Mouse (Mus musculus): Measurements from ENCODE around the gene Plscr5. TPM values are rescaled to one million over a fixed set of nuclear protein-coding genes. Genes with fewer than 3 reads are reported as not detected.

Gene Plscr5
- polyA plus RNA-seq, 1 experiment from 2014 or later = not detected

GRCm38 (mm10) chr9:92199564-92199963 lies 6.8 kb downstream of the Plscr5 start:
- Histone ChIP-seq H3K4me2 (ENCODE audit: low read depth, low read length, severe bottlenecking) (no peak overlapping the region), H3K9ac (ENCODE audit: low read length) (no peak overlapping the region), H3K4me3 (ENCODE audit: low read depth, low read length) (no peak overlapping the region), H3K4me1 (replicated peaks; ENCODE audit: control insufficient read depth, insufficient read depth, low read length) (no peaks in the 10 kb centered on the region), H3K27me3 (ENCODE audit: control insufficient read depth, insufficient read depth, low read length) (no peaks in the 10 kb centered on the region), H3K9me3 (ENCODE audit: control insufficient read depth, low read length) (no peaks in the 10 kb centered on the region), H3K27ac (ENCODE audit: low read depth, low read length) (no peak overlapping the region), H3K36me3 (ENCODE audit: control insufficient read depth, insufficient read depth, low read length) (no peaks in the 10 kb centered on the region)
- 91% methylated on average over 5 of the region's 5 CpGs for WGBS
- DNase-seq (ENCODE audit: low spot score) (no peak), ATAC-seq (replicated peaks; ENCODE audit: low FRiP score) (no peak)

- no peaks in the 10 kb centered on the region for H3K4me1 ChIP-seq (replicated peaks; ENCODE audit: control insufficient read depth, insufficient read depth, low read length)
- no peak overlapping the region for H3K4me2 ChIP-seq (ENCODE audit: low read depth, low read length, severe bottlenecking)
- no peak for ATAC-seq (replicated peaks; ENCODE audit: low FRiP score)
- no peak overlapping the region for H3K9ac ChIP-seq (ENCODE audit: low read length)
- no peaks in the 10 kb centered on the region for H3K36me3 ChIP-seq (ENCODE audit: control insufficient read depth, insufficient read depth, low read length)
- H3K27me3 ChIP-seq (ENCODE audit: control insufficient read depth, insufficient read depth, low read length) = no peaks in the 10 kb centered on the region
- 63% methylated on average over 2 of the region's 2 CpGs for WGBS
- H3K4me3 ChIP-seq (ENCODE audit: low read depth, low read length) = no peak overlapping the region
- no peak overlapping the region for H3K27ac ChIP-seq (ENCODE audit: low read depth, low read length)
- H3K9me3 ChIP-seq (ENCODE audit: control insufficient read depth, low read length) = no peaks in the 10 kb centered on the region
- DNase-seq (ENCODE audit: low spot score) = no peak
These were observed 11.7 kb downstream of the Plscr5 start for GRCm38 (mm10) chr9:92204397-92204796.

GRCm38 (mm10) chr9:92207307-92207706 lies 14.6 kb downstream of the Plscr5 start:
- 59% methylated on average over 4 of the region's 4 CpGs for WGBS
- Histone ChIP-seq H3K4me3 (ENCODE audit: low read depth, low read length) (no peak overlapping the region), H3K9me3 (ENCODE audit: control insufficient read depth, low read length) (no peaks in the 10 kb centered on the region), H3K9ac (ENCODE audit: low read length) (no peak overlapping the region), H3K4me2 (ENCODE audit: low read depth, low read length, severe bottlenecking) (no peak overlapping the region), H3K27me3 (ENCODE audit: control insufficient read depth, insufficient read depth, low read length) (no peaks in the 10 kb centered on the region), H3K27ac (ENCODE audit: low read depth, low read length) (no peak overlapping the region), H3K36me3 (ENCODE audit: control insufficient read depth, insufficient read depth, low read length) (no peaks in the 10 kb centered on the region), H3K4me1 (replicated peaks; ENCODE audit: control insufficient read depth, insufficient read depth, low read length) (no peaks in the 10 kb centered on the region)
- DNase-seq (ENCODE audit: low spot score) (no peak), ATAC-seq (replicated peaks; ENCODE audit: low FRiP score) (0 out of 2 replicates have a peak, but pooled peaks have one; percentile 66)

- no peak for DNase-seq (ENCODE audit: low spot score)
- no peak for ATAC-seq (replicated peaks; ENCODE audit: low FRiP score)
- WGBS = 84% methylated on average over 8 of the region's 8 CpGs
- Histone ChIP-seq H3K27ac (ENCODE audit: low read depth, low read length) (no peak overlapping the region), H3K4me1 (replicated peaks; ENCODE audit: control insufficient read depth, insufficient read depth, low read length) (no peaks in the 10 kb centered on the region), H3K9ac (ENCODE audit: low read length) (no peak overlapping the region), H3K9me3 (ENCODE audit: control insufficient read depth, low read length) (no peaks in the 10 kb centered on the region), H3K4me3 (ENCODE audit: low read depth, low read length) (no peak overlapping the region), H3K36me3 (ENCODE audit: control insufficient read depth, insufficient read depth, low read length) (no peaks in the 10 kb centered on the region), H3K27me3 (ENCODE audit: control insufficient read depth, insufficient read depth, low read length) (no peaks in the 10 kb centered on the region), H3K4me2 (ENCODE audit: low read depth, low read length, severe bottlenecking) (no peak overlapping the region)
These were observed 15.0 kb downstream of the Plscr5 start for GRCm38 (mm10) chr9:92207757-92208156.

- WGBS = 61% methylated on average over 3 of the region's 3 CpGs
- DNase-seq (ENCODE audit: low spot score) = no peak
These were observed 17.1 kb downstream of the Plscr5 start for GRCm38 (mm10) chr9:92209850-92210249.

GRCm38 (mm10) chr9:92210386-92210967 lies 17.7 kb downstream of the Plscr5 start:
- H3K9ac ChIP-seq (ENCODE audit: low read length) = no peak overlapping the region
- ATAC-seq (replicated peaks; ENCODE audit: low FRiP score) (no peak), DNase-seq (ENCODE audit: low spot score) (no peak)
- no peak overlapping the region for H3K4me2 ChIP-seq (ENCODE audit: low read depth, low read length, severe bottlenecking)
- H3K9me3 ChIP-seq (ENCODE audit: control insufficient read depth, low read length) = no peaks in the 10 kb centered on the region
- no peaks in the 10 kb centered on the region for H3K36me3 ChIP-seq (ENCODE audit: control insufficient read depth, insufficient read depth, low read length)
- WGBS = 78% methylated on average over 7 of the region's 7 CpGs
- H3K27me3 ChIP-seq (ENCODE audit: control insufficient read depth, insufficient read depth, low read length) = no peaks in the 10 kb centered on the region
- H3K4me1 ChIP-seq (replicated peaks; ENCODE audit: control insufficient read depth, insufficient read depth, low read length) = no peaks in the 10 kb centered on the region
- H3K27ac ChIP-seq (ENCODE audit: low read depth, low read length) = no peak overlapping the region
- H3K4me3 ChIP-seq (ENCODE audit: low read depth, low read length) = no peak overlapping the region

More at GRCm38 (mm10) chr9:92209850-92210249, 17.1 kb downstream of the Plscr5 start:
- no peaks in the 10 kb centered on the region for H3K36me3 ChIP-seq (ENCODE audit: control insufficient read depth, insufficient read depth, low read length)
- no peak overlapping the region for H3K4me2 ChIP-seq (ENCODE audit: low read depth, low read length, severe bottlenecking)
- H3K4me1 ChIP-seq (replicated peaks; ENCODE audit: control insufficient read depth, insufficient read depth, low read length) = no peaks in the 10 kb centered on the region
- no peaks in the 10 kb centered on the region for H3K27me3 ChIP-seq (ENCODE audit: control insufficient read depth, insufficient read depth, low read length)
- no peak overlapping the region for H3K9ac ChIP-seq (ENCODE audit: low read length)
- H3K4me3 ChIP-seq (ENCODE audit: low read depth, low read length) = no peak overlapping the region
- no peak for ATAC-seq (replicated peaks; ENCODE audit: low FRiP score)
- no peak overlapping the region for H3K27ac ChIP-seq (ENCODE audit: low read depth, low read length)
- H3K9me3 ChIP-seq (ENCODE audit: control insufficient read depth, low read length) = no peaks in the 10 kb centered on the region

GRCm38 (mm10) chr9:92211048-92211447 lies 18.3 kb downstream of the Plscr5 start:
- H3K9ac ChIP-seq (ENCODE audit: low read length) = no peak overlapping the region
- WGBS = 79% methylated on average over 3 of the region's 3 CpGs
- H3K27ac ChIP-seq (ENCODE audit: low read depth, low read length) = no peak overlapping the region
- H3K27me3 ChIP-seq (ENCODE audit: control insufficient read depth, insufficient read depth, low read length) = no peaks in the 10 kb centered on the region
- H3K4me3 ChIP-seq (ENCODE audit: low read depth, low read length) = no peak overlapping the region
- H3K36me3 ChIP-seq (ENCODE audit: control insufficient read depth, insufficient read depth, low read length) = no peaks in the 10 kb centered on the region
- no peak for ATAC-seq (replicated peaks; ENCODE audit: low FRiP score)
- no peaks in the 10 kb centered on the region for H3K4me1 ChIP-seq (replicated peaks; ENCODE audit: control insufficient read depth, insufficient read depth, low read length)
- no peaks in the 10 kb centered on the region for H3K9me3 ChIP-seq (ENCODE audit: control insufficient read depth, low read length)
- DNase-seq (ENCODE audit: low spot score) = no peak
- no peak overlapping the region for H3K4me2 ChIP-seq (ENCODE audit: low read depth, low read length, severe bottlenecking)

GRCm38 (mm10) chr9:92217484-92217883 lies 24.7 kb downstream of the Plscr5 start:
- Histone ChIP-seq H3K4me1 (replicated peaks; ENCODE audit: control insufficient read depth, insufficient read depth, low read length) (no peaks in the 10 kb centered on the region), H3K9me3 (ENCODE audit: control insufficient read depth, low read length) (no peaks in the 10 kb centered on the region), H3K4me2 (ENCODE audit: low read depth, low read length, severe bottlenecking) (no peak overlapping the region), H3K4me3 (ENCODE audit: low read depth, low read length) (no peak overlapping the region), H3K27ac (ENCODE audit: low read depth, low read length) (no peak overlapping the region), H3K36me3 (ENCODE audit: control insufficient read depth, insufficient read depth, low read length) (no peaks in the 10 kb centered on the region), H3K27me3 (ENCODE audit: control insufficient read depth, insufficient read depth, low read length) (no peaks in the 10 kb centered on the region), H3K9ac (ENCODE audit: low read length) (no peak overlapping the region)
- no peak for DNase-seq (ENCODE audit: low spot score)
- no peak for ATAC-seq (replicated peaks; ENCODE audit: low FRiP score)
- 85% methylated on average over 4 of the region's 4 CpGs for WGBS

- Histone ChIP-seq H3K9me3 (ENCODE audit: control insufficient read depth, low read length) (no peaks in the 10 kb centered on the region), H3K27ac (ENCODE audit: low read depth, low read length) (no peak overlapping the region), H3K9ac (ENCODE audit: low read length) (no peak overlapping the region), H3K4me1 (replicated peaks; ENCODE audit: control insufficient read depth, insufficient read depth, low read length) (no peaks in the 10 kb centered on the region), H3K4me3 (ENCODE audit: low read depth, low read length) (no peak overlapping the region), H3K36me3 (ENCODE audit: control insufficient read depth, insufficient read depth, low read length) (no peaks in the 10 kb centered on the region), H3K27me3 (ENCODE audit: control insufficient read depth, insufficient read depth, low read length) (no peaks in the 10 kb centered on the region), H3K4me2 (ENCODE audit: low read depth, low read length, severe bottlenecking) (no peak overlapping the region)
- DNase-seq (ENCODE audit: low spot score) (no peak), ATAC-seq (replicated peaks; ENCODE audit: low FRiP score) (no peak)
- 79% methylated on average over 2 of the region's 2 CpGs for WGBS
These were observed 25.2 kb downstream of the Plscr5 start for GRCm38 (mm10) chr9:92217896-92218295.

Measured in forebrain, embryonic 11.5 days (tissue).